Mouse (Mus musculus) intestine, embryonic 15.5 days (tissue): ENCODE measurements around the gene Invs. TPM values are rescaled to one million over a fixed set of nuclear protein-coding genes. Genes with fewer than 3 reads are reported as not detected.
"Not testable (repeated sequence)": the region's sequence is repeated elsewhere in the genome, so short reads cannot be mapped to it uniquely, and the experiment has no call there.

ENCODE experiments used
- ATAC-seq: fragments of 200-750 bp; cut with Nextera tagmentation; 2 replicates; pipeline ENCODE4 v1.8.0; 2017; ENCODE audit warnings: moderate TSS enrichment, moderate library complexity
- H3K27ac ChIP-seq: fragments of 300-500 bp; sonication (generic); 2 replicates; pipeline ENCODE4 v1.5.1; 2015; ENCODE audit warnings: mild to moderate bottlenecking, inconsistent platforms
- H3K27me3 ChIP-seq: fragments of 300-500 bp; sonication (generic); replicated peaks from 2 replicates; pipeline ENCODE4 v1.6.1; 2015; ENCODE audit warnings: inconsistent platforms
- H3K36me3 ChIP-seq: fragments of 300-500 bp; sonication (generic); 2 replicates; pipeline ENCODE4 v1.6.1; 2015; ENCODE audit warnings: inconsistent platforms
- H3K4me1 ChIP-seq: fragments of 300-500 bp; sonication (generic); replicated peaks from 2 replicates; pipeline ENCODE4 v1.6.1; 2015; ENCODE audit warnings: inconsistent platforms
- H3K4me2 ChIP-seq: fragments of 300-500 bp; sonication (generic); replicated peaks from 2 replicates; pipeline ENCODE4 v1.6.1; 2015; ENCODE audit warnings: mild to moderate bottlenecking, inconsistent platforms
- H3K4me3 ChIP-seq: fragments of 300-500 bp; sonication (generic); replicated peaks from 2 replicates; pipeline ENCODE4 v1.5.1; 2015; ENCODE audit warnings: inconsistent platforms
- H3K9ac ChIP-seq: fragments of 300-500 bp; sonication (generic); 2 replicates; pipeline ENCODE4 v1.6.1; 2015; ENCODE audit warnings: inconsistent platforms
- H3K9me3 ChIP-seq: fragments of 300-500 bp; sonication (generic); 2 replicates; pipeline ENCODE4 v1.6.1; 2016; ENCODE audit warnings: inconsistent platforms
- WGBS: fragments of 180-500 bp; shearing (Covaris S2); methylation state at CpG from one replicate; pipeline ENCODE4 v1.1.7; 2015; 5-methylcytosine and 5-hydroxymethylcytosine counted together
- polyA plus RNA-seq: library from polyadenylated mRNA; unstranded; fragments of >200 nt; fragmentation: Nextera tagmentation; extraction: Ambion mirVana; gene quantifications from 2 replicates; pipeline ENCODE4 v1.2.1, GENCODE M21; 2015

The Invs gene
- polyA plus RNA-seq, 1 experiment from 2014 or later, result 6.6 TPM

DNA sequence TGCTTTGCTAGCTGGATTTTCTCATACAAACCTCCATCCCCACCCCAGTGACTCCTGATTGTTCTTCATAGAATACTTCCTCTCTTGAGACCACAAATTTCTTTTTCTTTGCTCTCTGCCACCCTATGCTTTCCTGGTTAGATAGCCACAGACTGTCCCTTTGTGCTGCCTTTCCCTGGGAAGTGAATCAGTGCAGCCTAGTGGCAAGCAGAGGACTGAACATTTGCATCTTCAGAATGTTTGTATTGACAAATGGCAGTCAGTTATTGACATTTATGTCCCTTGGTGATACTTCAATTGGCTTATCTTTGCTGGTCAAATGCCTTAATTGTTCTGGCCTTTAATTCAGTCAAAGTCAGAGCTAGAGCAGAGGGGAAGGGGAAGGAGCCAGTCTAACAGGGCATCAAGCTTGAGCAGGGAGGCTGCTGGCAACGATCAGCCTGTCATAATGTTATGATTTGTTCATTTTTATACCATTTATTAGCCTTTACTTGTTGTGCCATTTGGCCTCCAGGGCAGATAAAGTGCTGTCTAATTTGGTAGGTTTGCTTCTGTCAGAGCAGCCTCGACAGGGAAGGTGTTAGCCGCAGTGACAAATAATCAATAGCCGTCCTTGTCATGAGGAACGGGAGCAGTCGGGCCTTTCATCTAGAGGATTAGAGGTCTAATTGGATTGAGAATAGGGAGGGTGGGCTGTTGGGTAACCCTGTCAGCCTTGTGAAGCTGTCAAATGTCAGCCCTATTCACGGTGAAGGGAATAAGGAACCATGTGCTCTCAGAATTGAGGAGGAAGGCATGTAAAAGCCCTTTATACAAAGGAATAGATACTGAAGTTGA lies 55.6 kb downstream of the Invs start:
- H3K27me3 ChIP-seq, result no peaks in the 10 kb centered on the region
- H3K4me3 ChIP-seq, result no peak overlapping the region
- H3K4me2 ChIP-seq, result no peak overlapping the region
- H3K4me1 ChIP-seq, result no peaks in the 10 kb centered on the region
- H3K36me3 ChIP-seq, result no peaks in the 10 kb centered on the region
- ATAC-seq, result no peak
- no peak overlapping the region for H3K27ac ChIP-seq
- H3K9me3 ChIP-seq, result no peaks in the 10 kb centered on the region
- WGBS, result 30% methylated on average over 7 of the region's 7 CpGs
- no peak overlapping the region for H3K9ac ChIP-seq

GRCm38 (mm10) chr4:48342705-48343104 lies 63.1 kb downstream of the Invs start:
- no peak for ATAC-seq
- no peaks in the 10 kb centered on the region for H3K4me1 ChIP-seq

DNA sequence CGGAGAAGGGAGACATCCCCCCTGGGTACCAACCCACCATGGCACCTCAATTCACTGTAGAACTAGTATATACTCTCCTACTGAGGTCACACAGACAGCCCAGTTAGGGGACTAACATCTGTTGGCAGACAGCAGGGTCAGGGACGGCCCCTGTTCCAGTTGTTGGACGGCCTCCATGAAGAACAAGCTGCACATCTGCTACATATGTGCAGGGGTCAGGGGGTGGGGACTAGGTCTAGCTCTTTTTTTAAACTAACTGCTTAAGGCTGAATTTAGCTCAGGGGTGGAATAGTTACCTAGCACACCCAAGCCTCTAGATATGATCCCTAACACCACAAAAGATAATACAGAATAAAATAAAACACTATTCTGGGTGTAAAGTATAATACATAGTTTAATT lies 82.8 kb downstream of the Invs start:
- Histone ChIP-seq H3K4me1 (no peaks in the 10 kb centered on the region), H3K9ac (no peak overlapping the region), H3K9me3 (no peaks in the 10 kb centered on the region), H3K27me3 (no peaks in the 10 kb centered on the region), H3K4me3 (no peak overlapping the region), H3K27ac (no peak overlapping the region), H3K36me3 (no peaks in the 10 kb centered on the region), H3K4me2 (no peak overlapping the region)
- ATAC-seq, result no peak
- WGBS, result 60% methylated on average over 3 of the region's 3 CpGs

More at GRCm38 (mm10) chr4:48342705-48343104, 63.1 kb downstream of the Invs start:
- Histone ChIP-seq H3K36me3 (no peaks in the 10 kb centered on the region), H3K4me2 (no peak overlapping the region), H3K9ac (no peak overlapping the region), H3K27ac (no peak overlapping the region), H3K27me3 (no peaks in the 10 kb centered on the region), H3K9me3 (no peaks in the 10 kb centered on the region), H3K4me3 (no peak overlapping the region)
- 82% methylated on average over 4 of the region's 4 CpGs for WGBS

DNA sequence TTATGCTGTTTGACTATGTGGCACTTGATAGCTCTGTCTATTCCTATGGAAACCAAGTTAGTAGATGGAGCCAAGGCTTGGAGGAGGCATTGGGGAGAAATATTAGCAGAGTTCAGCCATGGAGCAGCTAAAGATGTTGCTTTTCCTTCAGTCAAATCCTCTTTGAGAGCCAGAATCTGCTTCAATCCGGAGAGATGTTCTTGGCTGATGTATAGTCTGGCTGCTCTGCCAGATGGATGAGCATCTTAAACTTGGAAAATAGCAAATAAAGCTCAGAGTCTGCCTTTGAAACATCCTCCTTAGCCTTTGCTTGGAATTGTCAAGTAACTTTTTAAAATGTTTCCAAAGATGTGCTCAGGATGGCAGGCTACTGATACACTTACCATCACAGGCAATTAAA lies 91.5 kb downstream of the Invs start:
- H3K27me3 ChIP-seq, result no peaks in the 10 kb centered on the region
- H3K27ac ChIP-seq, result no peak overlapping the region
- 63% methylated on average over 1 of the region's 1 CpGs for WGBS
- H3K4me2 ChIP-seq, result no peak overlapping the region
- no peak overlapping the region for H3K9ac ChIP-seq
- no peak for ATAC-seq
- no peaks in the 10 kb centered on the region for H3K4me1 ChIP-seq
- no peak overlapping the region for H3K4me3 ChIP-seq
- no peaks in the 10 kb centered on the region for H3K9me3 ChIP-seq
- H3K36me3 ChIP-seq, result no peaks in the 10 kb centered on the region

GRCm38 (mm10) chr4:48380940-48381339 lies 101.4 kb downstream of the Invs start:
- H3K27me3 ChIP-seq, result no peaks in the 10 kb centered on the region
- WGBS, result 0% methylated on average over 2 of the region's 2 CpGs
- H3K36me3 ChIP-seq, result no peaks in the 10 kb centered on the region
- ATAC-seq, result no peak
- no peak overlapping the region for H3K4me2 ChIP-seq
- no peaks in the 10 kb centered on the region for H3K9me3 ChIP-seq
- no peak overlapping the region for H3K27ac ChIP-seq
- H3K9ac ChIP-seq, result no peak overlapping the region
- no peaks in the 10 kb centered on the region for H3K4me1 ChIP-seq
- H3K4me3 ChIP-seq, result no peak overlapping the region

DNA sequence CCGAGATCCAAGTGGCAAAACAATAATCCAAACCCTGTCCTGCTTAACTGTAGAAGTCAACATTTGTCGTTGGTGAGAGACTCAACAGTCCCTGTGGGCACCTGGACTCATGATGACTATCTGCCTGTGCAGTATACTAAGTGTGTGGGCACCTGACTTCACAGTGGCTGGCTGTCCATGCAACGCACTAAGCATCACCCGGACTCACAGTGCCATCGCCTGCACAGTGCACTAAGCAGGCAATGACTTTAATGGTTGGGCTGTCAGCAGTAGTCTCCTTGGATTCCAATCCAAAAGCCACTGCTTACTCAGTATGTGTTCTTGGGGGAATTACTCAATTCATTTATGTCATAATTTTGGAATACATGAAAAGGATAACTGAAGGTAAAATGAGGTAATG lies 102.9 kb downstream of the Invs start:
- Histone ChIP-seq H3K4me1 (no peaks in the 10 kb centered on the region), H3K27me3 (no peaks in the 10 kb centered on the region), H3K4me2 (no peak overlapping the region), H3K9me3 (no peaks in the 10 kb centered on the region), H3K36me3 (no peaks in the 10 kb centered on the region), H3K9ac (no peak overlapping the region), H3K4me3 (no peak overlapping the region), H3K27ac (no peak overlapping the region)
- ATAC-seq, result no peak
- 87% methylated on average over 5 of the region's 5 CpGs for WGBS

GRCm38 (mm10) chr4:48396949-48397348 lies 117.4 kb downstream of the Invs start:
- H3K4me1 ChIP-seq, result no peaks in the 10 kb centered on the region
- no peak overlapping the region for H3K27ac ChIP-seq
- no peak for ATAC-seq
- H3K9ac ChIP-seq, result no peak overlapping the region
- WGBS, result 91% methylated on average over 3 of the region's 3 CpGs
- H3K36me3 ChIP-seq, result no peaks in the 10 kb centered on the region
- H3K4me2 ChIP-seq, result no peak overlapping the region
- no peaks in the 10 kb centered on the region for H3K27me3 ChIP-seq
- H3K9me3 ChIP-seq, result no peaks in the 10 kb centered on the region
- no peak overlapping the region for H3K4me3 ChIP-seq

- Histone ChIP-seq H3K9ac (no peak overlapping the region), H3K4me1 (no peaks in the 10 kb centered on the region), H3K27me3 (no peaks in the 10 kb centered on the region), H3K9me3 (no peaks in the 10 kb centered on the region), H3K4me2 (no peak overlapping the region), H3K4me3 (no peak overlapping the region), H3K27ac (no peak overlapping the region), H3K36me3 (no peaks in the 10 kb centered on the region)
- no peak for ATAC-seq
- 81% methylated on average over 16 of the region's 16 CpGs for WGBS
Observed at GRCm38 (mm10) chr4:48403066-48403640, 123.6 kb downstream of the Invs start.

DNA sequence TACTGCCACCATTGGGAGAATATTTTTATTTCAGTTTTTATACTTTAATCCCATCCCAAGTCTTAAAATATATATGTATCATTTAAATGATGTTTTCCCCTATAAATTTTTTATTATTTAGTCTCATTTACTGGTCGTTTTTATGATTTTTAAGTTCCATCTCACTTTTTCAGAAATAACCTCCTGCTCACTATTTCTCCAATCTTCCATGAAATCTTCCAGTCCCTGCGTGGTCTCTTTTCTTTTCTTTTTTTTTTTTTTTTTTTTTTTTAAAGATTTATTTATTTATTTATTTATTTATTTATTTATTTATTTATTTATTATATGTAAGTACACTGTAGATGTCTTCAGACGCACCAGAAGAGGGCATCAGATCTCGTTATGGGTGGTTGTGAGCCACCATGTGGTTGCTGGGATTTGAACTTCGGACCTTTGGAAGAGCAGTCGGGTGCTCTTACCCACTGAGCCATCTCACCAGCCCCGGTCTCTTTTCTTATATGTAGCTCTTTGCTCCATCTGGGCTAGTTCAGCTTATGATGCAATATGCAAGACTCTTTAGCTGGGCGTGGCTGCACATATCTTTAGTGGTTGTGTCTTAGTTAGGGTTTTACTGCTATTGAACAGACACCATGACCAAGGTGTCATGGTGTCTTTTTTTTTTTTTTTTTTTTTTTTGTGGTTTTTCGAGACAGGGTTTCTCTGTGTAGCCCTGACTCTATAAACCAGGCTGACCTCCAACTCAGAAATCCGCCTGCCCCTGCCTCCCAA lies 126.3 kb downstream of the Invs start:
- ATAC-seq, H3K27me3 ChIP-seq, H3K27ac ChIP-seq, H3K4me1 ChIP-seq, H3K36me3 ChIP-seq, H3K4me3 ChIP-seq, H3K9ac ChIP-seq, H3K9me3 ChIP-seq, H3K4me2 ChIP-seq: not testable (repeated sequence)
- 90% methylated on average over 10 of the region's 10 CpGs for WGBS

- Histone ChIP-seq H3K27ac (no peak overlapping the region), H3K9me3 (no peaks in the 10 kb centered on the region), H3K4me3 (no peak overlapping the region), H3K27me3 (no peaks in the 10 kb centered on the region), H3K4me1 (no peaks in the 10 kb centered on the region), H3K4me2 (no peak overlapping the region; the same call in 1 of the 2 replicates), H3K9ac (no peak overlapping the region), H3K36me3 (no peaks in the 10 kb centered on the region)
- ATAC-seq, result peak; percentile 63; the same call in 1 of the 2 replicates
- WGBS, result 44% methylated on average over 18 of the region's 18 CpGs
Observed at GRCm38 (mm10) chr4:48407350-48408039, 127.9 kb downstream of the Invs start.

DNA sequence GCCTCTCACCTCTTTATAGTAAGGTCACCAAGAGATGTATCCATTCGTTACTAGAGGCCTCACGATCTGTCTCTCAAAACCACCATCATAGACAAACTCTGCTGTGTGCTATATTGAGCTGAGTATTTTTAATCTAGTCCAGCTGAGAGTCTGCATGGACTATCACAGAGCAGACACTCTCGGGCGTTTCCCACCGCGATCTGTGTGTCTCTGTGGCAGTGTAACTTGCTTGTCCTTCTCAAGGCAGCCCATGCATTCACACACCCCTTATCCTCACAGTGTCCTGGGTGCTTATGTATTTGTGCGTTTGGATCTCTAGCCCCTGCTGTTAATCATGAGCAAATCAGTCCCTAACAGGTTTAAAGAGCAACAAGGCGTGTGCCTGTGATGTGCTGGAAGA lies 133.9 kb downstream of the Invs start:
- H3K36me3 ChIP-seq, result no peaks in the 10 kb centered on the region
- H3K9me3 ChIP-seq, result no peaks in the 10 kb centered on the region
- no peaks in the 10 kb centered on the region for H3K27me3 ChIP-seq
- H3K4me1 ChIP-seq, result no peaks in the 10 kb centered on the region
- H3K4me3 ChIP-seq, result no peak overlapping the region
- no peak overlapping the region for H3K4me2 ChIP-seq
- no peak for ATAC-seq
- no peak overlapping the region for H3K9ac ChIP-seq
- H3K27ac ChIP-seq, result no peak overlapping the region
- WGBS, result 86% methylated on average over 8 of the region's 8 CpGs

GRCm38 (mm10) chr4:48415838-48416335 lies 136.3 kb downstream of the Invs start:
- Histone ChIP-seq H3K36me3 (no peaks in the 10 kb centered on the region), H3K27me3 (no peaks in the 10 kb centered on the region), H3K9me3 (no peaks in the 10 kb centered on the region), H3K9ac (no peak overlapping the region), H3K4me2 (no peak overlapping the region), H3K4me1 (no peaks in the 10 kb centered on the region), H3K27ac (no peak overlapping the region), H3K4me3 (no peak overlapping the region)
- WGBS, result 78% methylated on average over 10 of the region's 10 CpGs
- ATAC-seq, result no peak
